Mouse (Mus musculus) intestine, embryonic 16.5 days (tissue): ENCODE results near the gene Unc45b. TPM values are rescaled to one million over a fixed set of nuclear protein-coding genes. Genes with fewer than 3 reads are reported as not detected.
"Not testable (repeated sequence)": the region's sequence is repeated elsewhere in the genome, so short reads cannot be mapped to it uniquely, and the experiment has no call there.

Experiments used
- ATAC-seq: fragments of 200-750 bp; cut with Nextera tagmentation; 2 replicates; pipeline ENCODE4 v1.8.0; 2017; ENCODE audit warnings: moderate TSS enrichment, moderate library complexity
- H3K27ac ChIP-seq: fragments of 300-500 bp; sonication (generic); 2 replicates; pipeline ENCODE4 v1.5.1; 2014; ENCODE audit warnings: mild to moderate bottlenecking, low read length
- H3K27me3 ChIP-seq: fragments of 300-500 bp; sonication (generic); replicated peaks from 2 replicates; pipeline ENCODE4 v1.6.1; 2014; ENCODE audit warnings: low read length, control low read depth, mixed read lengths; ENCODE audit not compliant: control insufficient read depth, insufficient read depth
- H3K36me3 ChIP-seq: fragments of 300-500 bp; sonication (generic); 2 replicates; pipeline ENCODE4 v1.6.1; 2014; ENCODE audit warnings: low read length, control low read depth; ENCODE audit not compliant: control insufficient read depth, insufficient read depth
- H3K4me1 ChIP-seq: fragments of 300-500 bp; sonication (generic); 2 replicates; pipeline ENCODE4 v1.6.1; 2014; ENCODE audit warnings: low read length, control low read depth, mixed read lengths; ENCODE audit not compliant: control insufficient read depth, insufficient read depth
- H3K4me2 ChIP-seq: fragments of 300-500 bp; sonication (generic); 2 replicates; pipeline ENCODE4 v1.6.1; 2014; ENCODE audit warnings: low read depth, low read length, control low read depth
- H3K4me3 ChIP-seq: fragments of 300-500 bp; sonication (generic); 2 replicates; pipeline ENCODE4 v1.5.1; 2014; ENCODE audit warnings: mild to moderate bottlenecking, low read length
- H3K9ac ChIP-seq: fragments of 300-500 bp; sonication (generic); 2 replicates; pipeline ENCODE4 v1.6.1; 2014; ENCODE audit warnings: low read depth, low read length
- H3K9me3 ChIP-seq: fragments of 300-500 bp; sonication (generic); 2 replicates; pipeline ENCODE4 v1.6.1; 2016; ENCODE audit warnings: low read length, control low read depth; ENCODE audit not compliant: control insufficient read depth
- WGBS: fragments of 180-500 bp; shearing (Covaris S2); extraction: QIAGEN DNeasy Blood & Tissue Kit; methylation state at CpG from one replicate; pipeline ENCODE4 v1.1.7; 2014; 5-methylcytosine and 5-hydroxymethylcytosine counted together
- polyA plus RNA-seq: library from polyadenylated mRNA; unstranded; fragments of >200 nt; fragmentation: Nextera tagmentation; extraction: Ambion mirVana; gene quantifications from 2 replicates; pipeline ENCODE4 v1.2.1, GENCODE M21; 2015

Unc45b gene
- polyA plus RNA-seq, 1 experiment from 2014 or later = 2.3 TPM

DNA sequence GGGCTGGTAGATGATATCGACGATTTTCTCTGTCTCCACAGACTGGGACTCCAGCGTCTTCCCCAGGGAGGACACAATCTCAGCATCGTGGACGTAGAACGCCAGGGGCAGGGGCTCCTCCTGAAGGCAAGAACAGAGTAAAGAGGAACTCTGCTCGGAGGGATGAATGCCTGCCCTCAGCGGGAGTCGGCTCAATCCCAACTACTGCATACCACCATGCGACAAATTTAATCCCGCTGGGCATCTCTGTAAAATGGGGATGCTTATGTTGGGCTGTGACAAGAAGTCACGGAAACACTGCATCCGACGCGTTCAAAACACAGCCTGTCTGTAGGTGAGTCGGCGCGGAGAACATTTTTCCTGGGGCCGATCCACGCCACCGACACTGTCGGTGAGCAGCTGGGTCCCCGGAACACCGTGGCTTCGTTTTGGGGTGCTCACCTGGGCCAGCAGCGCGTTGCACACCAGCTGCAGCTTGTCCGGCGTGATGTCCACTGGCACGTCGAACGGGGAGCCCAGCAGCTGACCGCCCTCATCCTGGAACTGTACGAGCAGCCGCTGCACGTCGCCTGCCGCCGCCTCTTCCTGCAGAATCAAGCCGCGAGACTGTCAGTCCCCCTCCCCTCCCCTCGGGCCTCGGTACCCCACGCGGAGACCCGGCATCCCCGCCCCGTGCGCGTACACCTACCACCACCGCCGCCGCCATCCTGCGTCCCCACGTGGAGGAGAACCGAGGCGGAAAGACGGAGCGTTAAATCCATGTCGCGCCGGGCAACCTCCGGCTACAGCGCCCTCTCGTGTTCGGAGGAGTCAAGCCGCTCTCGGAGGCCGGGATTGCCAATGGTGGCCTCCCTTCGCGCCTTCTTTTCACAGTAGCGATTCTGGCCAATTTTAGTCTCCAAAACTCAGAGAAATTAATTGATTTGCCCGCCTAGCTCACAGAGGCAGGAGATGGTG, 2.4 kb upstream of the Unc45b start, which contains the start of gene Nle1:
Gene Nle1 (minus strand): TSS at position 761 of the 957 bp plus-strand sequence.
- Histone ChIP-seq H3K4me3 (peak within 1 kb of the TSS; percentile 82), H3K4me1 (peaks cover 4% of the 10 kb centered on the region), H3K27me3 (no peaks in the 10 kb centered on the region), H3K4me2 (peak within 1 kb of the TSS; percentile 75), H3K9me3 (no peaks in the 10 kb centered on the region), H3K27ac (no peak within 1 kb of the TSS), H3K36me3 (peaks cover 8% of the 10 kb centered on the region; the same call in 1 of the 2 replicates), H3K9ac (peak within 1 kb of the TSS; percentile 89)
- ATAC-seq = peak; percentile 79
- 1% methylated on average over 73 of the region's 73 CpGs for WGBS

- Histone ChIP-seq H3K9me3 (no peaks in the 10 kb centered on the region), H3K27ac (no peak overlapping the region), H3K36me3 (0 out of 2 replicates have a peak, but pooled peaks cover 6% of the 10 kb centered on the region), H3K4me2 (peak overlapping the region; percentile 75), H3K9ac (peak overlapping the region; percentile 89), H3K4me1 (peaks cover 4% of the 10 kb centered on the region), H3K27me3 (0 out of 2 replicates have a peak, but pooled peaks cover 1% of the 10 kb centered on the region), H3K4me3 (peak overlapping the region; percentile 82)
- ATAC-seq = peak; percentile 19; the same call in 1 of the 2 replicates
- 73% methylated on average over 3 of the region's 10 CpGs for WGBS
These were observed 1.8 kb upstream of the Unc45b start for GRCm38 (mm10) chr11:82908608-82908989.

- 0 out of 2 replicates have a peak, but pooled peaks cover 3% of the 10 kb centered on the region for H3K27me3 ChIP-seq
- H3K9ac ChIP-seq = no peak overlapping the region; the same call in 1 of the 2 replicates
- H3K4me2 ChIP-seq = no peak overlapping the region
- H3K9me3 ChIP-seq = no peaks in the 10 kb centered on the region
- H3K36me3 ChIP-seq = no peaks in the 10 kb centered on the region
- no peak overlapping the region for H3K27ac ChIP-seq
- ATAC-seq = no peak
- H3K4me1 ChIP-seq = peaks cover 4% of the 10 kb centered on the region
- WGBS = 79% methylated on average over 11 of the region's 11 CpGs
- H3K4me3 ChIP-seq = no peak overlapping the region
These were observed 484 bp downstream of the Unc45b start for GRCm38 (mm10) chr11:82910679-82911389.

- Histone ChIP-seq H3K4me3 (peak overlapping the region; percentile 2; the same call in 1 of the 2 replicates), H3K4me1 (no peaks in the 10 kb centered on the region), H3K4me2 (peak overlapping the region; percentile 34), H3K27me3 (0 out of 2 replicates have a peak, but pooled peaks cover 3% of the 10 kb centered on the region), H3K9me3 (no peaks in the 10 kb centered on the region), H3K27ac (no peak overlapping the region), H3K36me3 (no peaks in the 10 kb centered on the region), H3K9ac (no peak overlapping the region)
- ATAC-seq = peak; percentile 46; the same call in 1 of the 2 replicates
- WGBS = 7% methylated on average over 16 of the region's 16 CpGs
These were observed 4.5 kb downstream of the Unc45b start for GRCm38 (mm10) chr11:82914711-82915352.

DNA sequence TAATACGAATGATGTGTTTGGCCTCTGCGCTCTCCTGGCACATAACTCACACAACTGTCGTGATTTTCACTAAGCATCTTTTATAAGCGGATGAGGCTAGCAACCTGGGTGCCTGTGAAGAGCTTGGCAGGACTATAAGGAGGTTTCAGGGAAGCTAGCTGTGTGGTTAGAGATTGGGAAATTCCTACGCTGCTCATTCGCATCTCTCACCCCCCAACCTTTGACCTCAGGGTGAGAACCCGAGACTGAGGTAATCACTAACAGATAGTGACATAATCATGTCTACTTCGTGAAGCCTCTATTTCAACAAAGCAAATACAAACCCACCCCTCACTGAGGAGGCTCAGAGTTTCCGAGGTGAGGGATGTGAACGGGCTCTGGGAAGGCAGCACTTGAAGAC, 10.4 kb downstream of the Unc45b start:
- Histone ChIP-seq H3K27ac (no peak overlapping the region), H3K36me3 (no peaks in the 10 kb centered on the region), H3K4me3 (no peak overlapping the region), H3K4me1 (no peaks in the 10 kb centered on the region), H3K9ac (no peak overlapping the region), H3K27me3 (peaks cover 5% of the 10 kb centered on the region), H3K9me3 (no peaks in the 10 kb centered on the region), H3K4me2 (no peak overlapping the region)
- WGBS = 44% methylated on average over 10 of the region's 10 CpGs
- no peak for ATAC-seq

GRCm38 (mm10) chr11:82921691-82922090, 11.3 kb downstream of the Unc45b start:
- Histone ChIP-seq H3K4me1 (no peaks in the 10 kb centered on the region), H3K27me3 (peaks cover 7% of the 10 kb centered on the region), H3K4me2 (no peak overlapping the region), H3K9ac (no peak overlapping the region), H3K36me3 (no peaks in the 10 kb centered on the region), H3K4me3 (no peak overlapping the region), H3K27ac (no peak overlapping the region), H3K9me3 (no peaks in the 10 kb centered on the region)
- 63% methylated on average over 4 of the region's 4 CpGs for WGBS
- no peak for ATAC-seq

DNA sequence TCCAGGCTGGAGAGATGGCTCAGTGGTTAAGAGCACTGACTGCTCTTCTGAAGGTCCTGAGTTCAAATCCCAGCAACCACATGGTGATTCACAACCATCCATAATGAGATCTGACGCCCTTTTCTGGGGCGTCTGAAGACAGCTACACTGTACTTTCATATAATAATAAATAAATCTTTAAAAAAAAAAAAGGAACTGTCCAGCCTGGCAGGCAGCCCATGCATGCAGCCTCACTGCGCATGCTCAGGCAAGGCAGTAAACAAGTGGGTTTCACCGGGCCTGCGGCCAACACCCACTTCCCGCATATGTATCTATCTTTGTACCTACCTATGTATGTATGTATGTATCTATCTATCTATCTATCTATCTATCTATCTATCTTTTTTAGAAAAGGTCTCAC, 13.6 kb downstream of the Unc45b start:
- 72% methylated on average over 6 of the region's 6 CpGs for WGBS
- H3K4me1 ChIP-seq, H3K4me3 ChIP-seq, H3K36me3 ChIP-seq, H3K9me3 ChIP-seq, H3K9ac ChIP-seq, H3K4me2 ChIP-seq, ATAC-seq, H3K27ac ChIP-seq: not testable (repeated sequence)
- H3K27me3 ChIP-seq = peaks cover 14% of the 10 kb centered on the region

GRCm38 (mm10) chr11:82928897-82929632, 18.7 kb downstream of the Unc45b start:
- H3K9me3 ChIP-seq = no peaks in the 10 kb centered on the region
- no peaks in the 10 kb centered on the region for H3K36me3 ChIP-seq
- H3K4me1 ChIP-seq = 0 out of 2 replicates have a peak, but pooled peaks cover 6% of the 10 kb centered on the region
- no peak for ATAC-seq
- peaks cover 27% of the 10 kb centered on the region for H3K27me3 ChIP-seq
- no peak overlapping the region for H3K27ac ChIP-seq
- 32% methylated on average over 20 of the region's 20 CpGs for WGBS
- H3K4me3 ChIP-seq = no peak overlapping the region
- H3K4me2 ChIP-seq = no peak overlapping the region
- H3K9ac ChIP-seq = no peak overlapping the region
